Mouse (Mus musculus) small intestine, adult 2 months (tissue): Measurements from ENCODE around the gene Olfr2.

ENCODE experiments used
- CTCF ChIP-seq: fragments of 200-500 bp; IDR thresholded peaks from 2 replicates; pipeline ENCODE4 v1.5.1; 2012; ENCODE audit warnings: low read depth, mild to moderate bottlenecking, control low read depth, inconsistent platforms, low read length, moderate library complexity, mixed read lengths; ENCODE audit not compliant: insufficient replicate concordance, insufficient read length; ENCODE audit errors: extremely low read depth
- POLR2A ChIP-seq: fragments of 200-500 bp; IDR thresholded peaks from 2 replicates; pipeline ENCODE4 v1.6.1; 2012; ENCODE audit warnings: low read depth, mild to moderate bottlenecking, control low read depth, inconsistent platforms, low read length, moderate library complexity

GRCm38 (mm10) chr7:107039934-107040563 lies 34.2 kb upstream of the Olfr2 start:
- no peak for TF ChIP-seq CTCF
- no peak for TF ChIP-seq POLR2A
